Mouse (Mus musculus) gastrocnemius, adult 8-10 months (tissue): Measurements from ENCODE around the gene Ckap2. TPM values are rescaled to one million over a fixed set of nuclear protein-coding genes. Genes with fewer than 3 reads are reported as not detected.
A peak's percentile ranks its signal among the peaks of the same experiment; 100 is the strongest.

Experiments used
- DNase-seq, 2 experiments: peaks; one replicate each; pipeline ENCODE4 v3.0.0; 2022; ENCODE audit warnings: low spot score in 2 of 2
- total RNA-seq, 4 experiments: library from RNA; stranded (reverse); gene quantifications; 2 replicates each; pipeline ENCODE4 v1.2.4; 2022

Ckap2 gene
- total RNA-seq, 4 experiments from 2014 or later: 0.29 TPM; not detected in 3

GRCm38 (mm10) chr8:22149643-22150344 is 35.8 kb downstream of the Ckap2 start:
- no peak for DNase-seq

- DNase-seq: no peak
Observed at GRCm38 (mm10) chr8:22148367-22148740, 37.3 kb downstream of the Ckap2 start.

GRCm38 (mm10) chr8:22147706-22148366 is 37.8 kb downstream of the Ckap2 start:
- DNase-seq: no peak

- DNase-seq: no peak
Observed at GRCm38 (mm10) chr8:22145831-22146230, 39.8 kb downstream of the Ckap2 start.

- no peak for DNase-seq
Observed at GRCm38 (mm10) chr8:22143764-22144491, 41.7 kb downstream of the Ckap2 start.

- DNase-seq: no peak
Observed at GRCm38 (mm10) chr8:22142592-22142991, 43.0 kb downstream of the Ckap2 start.

- peak in 1 of 2 experiments; percentile 8 for DNase-seq
Observed at GRCm38 (mm10) chr8:22141836-22142385, 43.7 kb downstream of the Ckap2 start.

GRCm38 (mm10) chr8:22136462-22136861 is 49.2 kb downstream of the Ckap2 start:
- DNase-seq: peak; percentile 51 to 75

GRCm38 (mm10) chr8:22134750-22135135 is 50.9 kb downstream of the Ckap2 start:
- DNase-seq: no peak

GRCm38 (mm10) chr8:22134078-22134749 is 51.4 kb downstream of the Ckap2 start:
- DNase-seq: no peak

- DNase-seq: no peak
Observed at GRCm38 (mm10) chr8:22132062-22132461, 53.6 kb downstream of the Ckap2 start.

- DNase-seq: no peak
Observed at GRCm38 (mm10) chr8:22124220-22125152, 61.1 kb downstream of the Ckap2 start, which contains the start of gene Nek5. TSS of gene Nek5 (minus strand) at chr8:22125053.

Other genes with a start within 250 kb of the Ckap2 start
- not detected for gene Defb35, start 247.5 kb downstream of the Ckap2 start, total RNA-seq
- not detected for gene Defb13, start 239.1 kb downstream of the Ckap2 start, total RNA-seq
- not detected for gene Fam90a1a, start 227.1 kb downstream of the Ckap2 start, total RNA-seq
- not detected for gene Ccdc70, start 216.0 kb downstream of the Ckap2 start, total RNA-seq
- gene Atp7b, start 125.5 kb downstream of the Ckap2 start, total RNA-seq: under 1 TPM in 1 of 4 experiments, not detected in 3; 0.05 TPM
- gene Alg11, start 125.1 kb downstream of the Ckap2 start, total RNA-seq: 1 to 10 TPM; 6.9 to 9.2 (median 7.9) TPM
- gene Nek5, start 60.8 kb downstream of the Ckap2 start, total RNA-seq: under 1 TPM; 0.65 to 0.86 (median 0.70) TPM
- gene Nek3, start 19.4 kb downstream of the Ckap2 start, total RNA-seq: 1 to 10 TPM; 2.1 to 3.1 (median 2.6) TPM
- gene Vps36, start 7.0 kb upstream of the Ckap2 start, total RNA-seq: 10 to 100 TPM; 28.2 to 32.1 (median 29.8) TPM
- gene Thsd1, start 41.5 kb upstream of the Ckap2 start, total RNA-seq: 1 to 10 TPM in 3 of 4 experiments, under 1 TPM in 1; 0.70 to 1.4 (median 1.2) TPM
- not detected for gene Tpte, start 97.6 kb upstream of the Ckap2 start, total RNA-seq
- gene Slc25a15, start 212.8 kb upstream of the Ckap2 start, total RNA-seq: 10 to 100 TPM in 2 of 4 experiments, 1 to 10 TPM in 2; 9.1 to 12.7 (median 10.1) TPM
- gene Mrps31, start 225.5 kb upstream of the Ckap2 start, total RNA-seq: 10 to 100 TPM; 27.3 to 31.2 (median 29.6) TPM